Mouse (Mus musculus) C2C12 (cell line): ENCODE results near the gene Kdm2b. TPM values are rescaled to one million over a fixed set of nuclear protein-coding genes. Genes with fewer than 3 reads are reported as not detected.

ENCODE experiments used
- H3K27me3 ChIP-seq: one replicate; pipeline ENCODE4 v1.6.1; 2011; ENCODE audit not compliant: control insufficient read depth, insufficient read depth, insufficient read length
- H3K36me3 ChIP-seq: one replicate; pipeline ENCODE4 v1.6.1; 2011; ENCODE audit not compliant: control insufficient read depth, insufficient read depth
- H3K4me3 ChIP-seq: one replicate; pipeline ENCODE4 v1.5.1; 2011; ENCODE audit warnings: mild to moderate bottlenecking, control low read depth; ENCODE audit not compliant: poor library complexity, insufficient read depth, severe bottlenecking
- H3K79me2 ChIP-seq: one replicate; pipeline ENCODE4 v1.6.1; 2011; ENCODE audit not compliant: control insufficient read depth, insufficient read depth
- H3K79me3 ChIP-seq: one replicate; pipeline ENCODE4 v1.6.1; 2011; ENCODE audit warnings: low read depth, control low read depth
- H3ac ChIP-seq: one replicate; pipeline ENCODE3; 2011; ENCODE audit warnings: low read depth; ENCODE audit not compliant: control insufficient read depth, insufficient read length
- CEBPB ChIP-seq: IDR thresholded peaks from one replicate; pipeline ENCODE4 v1.6.1; 2011; ENCODE audit warnings: low read depth, mild to moderate bottlenecking, control low read depth, moderate library complexity
- CTCF ChIP-seq: IDR thresholded peaks from one replicate; pipeline ENCODE4 v1.5.1; 2011; ENCODE audit not compliant: control insufficient read depth, insufficient read depth, insufficient read length
- FOSL1 ChIP-seq: IDR thresholded peaks from one replicate; pipeline ENCODE4 v1.8.0; 2011; ENCODE audit warnings: mild to moderate bottlenecking, low read length; ENCODE audit not compliant: poor library complexity, insufficient read depth, severe bottlenecking
- MAX ChIP-seq: IDR thresholded peaks from one replicate; pipeline ENCODE4 v1.6.1; 2011; ENCODE audit warnings: mild to moderate bottlenecking, control low read depth
- MYOD1 ChIP-seq: IDR thresholded peaks from one replicate; pipeline ENCODE4 v1.6.1; 2011; ENCODE audit warnings: low read depth; ENCODE audit not compliant: control insufficient read depth, insufficient read length
- MYOG ChIP-seq: IDR thresholded peaks from one replicate; pipeline ENCODE4 v1.6.1; 2011; ENCODE audit not compliant: control insufficient read depth, insufficient read length; ENCODE audit errors: extremely low read depth
- USF1 ChIP-seq: IDR thresholded peaks from one replicate; pipeline ENCODE4 v1.6.1; 2011; ENCODE audit warnings: low read depth, mild to moderate bottlenecking, control low read depth, moderate library complexity
- polyA plus RNA-seq: library from polyadenylated mRNA; unstranded; fragments of >200 nt; fragmentation: generic; extraction: Trizol; gene quantifications from one replicate; pipeline ENCODE4 v1.2.1, GENCODE M21; 2012; ENCODE audit warnings: missing spikeins

The Kdm2b gene
- polyA plus RNA-seq, 1 experiment: 15.3 TPM

- peak overlapping the region; percentile 49 for H3K4me3 ChIP-seq
- no peaks in the 10 kb centered on the region for H3K27me3 ChIP-seq
- TF ChIP-seq MYOG (no peak), CTCF (no peak), MAX (no peak), USF1 (no peak)
- peaks cover 41% of the 10 kb centered on the region for H3K79me2 ChIP-seq
- peak overlapping the region; percentile 87 for H3ac ChIP-seq
- no peaks in the 10 kb centered on the region for H3K36me3 ChIP-seq
- H3K79me3 ChIP-seq: peaks cover 10% of the 10 kb centered on the region
These were observed 90.5 kb downstream of the Kdm2b start for GRCm38 (mm10) chr5:122898963-122899776.

- Histone ChIP-seq H3K4me3 (no peak overlapping the region), H3K27me3 (no peaks in the 10 kb centered on the region), H3K79me3 (peaks cover 10% of the 10 kb centered on the region), H3ac (no peak overlapping the region), H3K79me2 (peaks cover 48% of the 10 kb centered on the region), H3K36me3 (no peaks in the 10 kb centered on the region)
- no peak for TF ChIP-seq MYOD1
- no peak for TF ChIP-seq MYOG
- TF ChIP-seq CTCF: no peak
- TF ChIP-seq FOSL1: no peak
- TF ChIP-seq MAX: no peak
- TF ChIP-seq USF1: no peak
These were observed 91.5 kb downstream of the Kdm2b start for GRCm38 (mm10) chr5:122898153-122898552.

DNA sequence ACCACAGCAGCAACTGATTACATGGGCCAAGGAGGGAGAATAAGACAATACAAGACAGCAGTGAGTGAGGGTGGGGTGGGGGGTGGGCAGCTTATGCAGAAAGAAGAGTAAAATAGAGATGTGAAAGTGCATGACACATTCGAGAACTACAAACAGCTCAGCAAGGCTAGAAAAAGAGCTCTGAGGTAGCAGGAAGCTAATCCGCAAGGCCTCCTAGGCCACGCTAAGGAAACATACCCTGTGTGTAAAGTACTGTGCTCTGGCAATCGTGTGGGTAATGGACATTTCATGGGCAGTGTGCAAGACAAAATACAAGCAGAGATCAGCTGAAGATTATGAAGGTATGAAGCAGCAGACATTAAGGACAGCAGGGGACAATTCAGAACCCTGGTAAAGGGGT is 94.8 kb downstream of the Kdm2b start:
- no peak overlapping the region for H3K4me3 ChIP-seq
- no peak overlapping the region for H3ac ChIP-seq
- H3K27me3 ChIP-seq: no peaks in the 10 kb centered on the region
- peaks cover 10% of the 10 kb centered on the region for H3K79me3 ChIP-seq
- peaks cover 70% of the 10 kb centered on the region for H3K79me2 ChIP-seq
- TF ChIP-seq USF1: no peak
- TF ChIP-seq MYOG: no peak
- TF ChIP-seq MAX: no peak
- no peak for TF ChIP-seq MYOD1
- no peaks in the 10 kb centered on the region for H3K36me3 ChIP-seq

DNA sequence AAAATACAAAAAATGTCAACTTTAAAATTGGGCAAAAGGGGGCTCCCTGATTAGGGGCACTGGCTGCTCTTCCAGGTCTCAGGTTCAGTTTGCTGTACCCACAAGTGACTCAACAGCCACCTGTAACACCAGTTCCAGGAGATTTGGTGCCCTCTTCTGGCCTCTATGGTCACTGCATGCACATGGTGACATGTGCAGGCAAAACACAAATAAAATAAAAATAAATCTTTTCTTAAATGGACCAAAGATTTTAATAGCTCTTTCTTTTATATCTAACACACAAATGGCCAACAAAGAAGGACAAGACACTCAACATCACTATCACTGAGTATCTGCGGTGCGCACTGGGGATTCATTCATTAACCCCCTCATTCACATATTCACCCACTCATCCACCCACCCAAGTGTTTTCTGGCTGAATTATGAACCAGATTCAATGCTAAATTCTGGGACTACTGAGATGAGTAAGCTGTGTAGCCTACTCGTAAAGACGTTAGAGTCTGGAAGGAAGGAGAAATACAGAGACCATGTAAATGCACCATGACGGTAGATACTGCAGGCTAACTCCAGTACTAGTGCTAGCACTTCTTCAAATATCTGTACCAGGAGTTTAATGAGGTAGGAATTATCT is 95.5 kb downstream of the Kdm2b start:
- Histone ChIP-seq H3K79me3 (peaks cover 10% of the 10 kb centered on the region), H3K27me3 (no peaks in the 10 kb centered on the region), H3K36me3 (no peaks in the 10 kb centered on the region), H3ac (no peak overlapping the region), H3K4me3 (no peak overlapping the region), H3K79me2 (peaks cover 67% of the 10 kb centered on the region)
- no peak for TF ChIP-seq CEBPB
- peak; percentile 39 for TF ChIP-seq MAX

- H3K4me3 ChIP-seq: no peak overlapping the region
- H3K79me2 ChIP-seq: peaks cover 58% of the 10 kb centered on the region
- H3ac ChIP-seq: no peak overlapping the region
- H3K79me3 ChIP-seq: peaks cover 7% of the 10 kb centered on the region
- no peaks in the 10 kb centered on the region for H3K27me3 ChIP-seq
- no peaks in the 10 kb centered on the region for H3K36me3 ChIP-seq
- TF ChIP-seq CEBPB (no peak), CTCF (no peak), MYOG (no peak), FOSL1 (no peak), MYOD1 (no peak), USF1 (no peak), MAX (no peak)
These were observed 96.4 kb downstream of the Kdm2b start for GRCm38 (mm10) chr5:122893270-122893669.

DNA sequence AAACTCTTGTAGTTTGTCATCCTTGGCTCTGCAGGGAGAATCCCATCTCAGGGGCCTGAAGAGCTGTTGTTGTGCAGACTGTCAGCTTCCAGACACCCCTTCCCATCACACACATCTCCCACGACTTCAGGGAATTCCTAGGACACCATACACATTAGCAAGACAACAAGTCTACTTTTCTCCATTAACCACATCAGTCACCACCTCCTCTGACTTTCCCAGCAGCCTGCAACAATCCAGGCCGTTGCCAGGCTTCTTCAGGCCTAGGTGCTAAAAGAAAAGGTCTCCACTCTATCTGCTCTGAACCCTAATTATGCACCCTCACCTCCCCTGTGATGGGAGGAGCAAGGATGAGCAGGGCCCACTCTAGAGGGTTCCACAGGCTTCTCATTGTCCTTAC is 99.2 kb downstream of the Kdm2b start:
- Histone ChIP-seq H3K36me3 (no peaks in the 10 kb centered on the region), H3K4me3 (no peak overlapping the region), H3K79me2 (peaks cover 44% of the 10 kb centered on the region)

More for the DNA sequence above, 99.2 kb downstream of the Kdm2b start:
- TF ChIP-seq CEBPB: no peak
- TF ChIP-seq FOSL1: no peak
- TF ChIP-seq CTCF: no peak
- TF ChIP-seq USF1: no peak
- TF ChIP-seq MYOD1: no peak
- TF ChIP-seq MAX: no peak
- TF ChIP-seq MYOG: no peak
- Histone ChIP-seq H3K79me3 (peaks cover 3% of the 10 kb centered on the region), H3K27me3 (no peaks in the 10 kb centered on the region), H3ac (no peak overlapping the region)
